Mouse (Mus musculus): ENCODE data around the gene Alg3.

Gene Alg3

DNA sequence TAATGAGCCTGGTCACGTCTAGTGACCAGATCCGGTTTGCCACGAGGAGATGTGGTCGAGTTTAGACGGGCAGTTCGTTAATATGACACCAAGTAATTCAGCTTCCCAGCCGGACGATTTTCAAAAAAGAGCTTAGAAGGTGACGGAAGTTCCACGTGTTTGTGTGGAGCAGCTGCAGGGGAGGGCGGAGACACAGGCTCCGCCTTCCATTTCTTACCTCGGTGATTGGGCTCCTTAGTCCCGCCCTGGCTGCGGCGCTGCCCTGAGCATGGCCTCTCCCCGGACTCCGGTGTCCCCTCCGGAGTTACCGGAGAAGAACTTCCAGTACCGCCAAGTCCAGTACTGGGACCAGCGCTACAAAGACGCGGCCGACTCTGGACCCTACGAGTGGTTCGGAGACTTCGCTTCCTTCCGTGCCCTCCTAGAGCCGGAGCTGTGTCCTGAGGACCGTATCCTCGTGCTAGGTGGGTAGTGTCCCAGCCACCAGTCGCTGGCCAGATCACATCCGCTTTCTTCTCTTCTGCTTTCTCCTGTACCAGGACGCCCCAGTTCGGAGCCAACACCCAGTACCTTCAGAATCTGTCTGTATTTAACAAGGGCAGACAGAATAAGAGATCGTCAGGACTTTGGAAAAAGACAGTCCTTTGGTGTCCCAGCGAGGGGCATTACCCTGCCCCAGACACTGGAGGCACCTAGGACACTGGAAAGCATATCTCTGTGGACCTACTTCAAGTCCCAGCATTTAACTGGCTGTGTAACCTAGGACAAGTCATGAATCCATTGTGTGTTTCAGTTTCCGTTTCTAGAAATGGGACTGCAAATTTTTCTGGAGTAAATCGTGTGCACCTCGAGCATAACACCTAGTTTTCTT lies at the start of gene Alg3, which contains the start of the genes Eef1akmt4 and Gm49333:
Alg3 (minus strand) TSS at position 379 of the 871 bp plus-strand sequence.
Eef1akmt4 (plus strand) TSS at position 237 of the 871 bp plus-strand sequence.
Gm49333 (plus strand) TSS at position 254 of the 871 bp plus-strand sequence.
- DNase-seq (ENCODE audit: low spot score in 2 of 2) = peak in 1 of 2 experiments; percentile 67

DNA sequence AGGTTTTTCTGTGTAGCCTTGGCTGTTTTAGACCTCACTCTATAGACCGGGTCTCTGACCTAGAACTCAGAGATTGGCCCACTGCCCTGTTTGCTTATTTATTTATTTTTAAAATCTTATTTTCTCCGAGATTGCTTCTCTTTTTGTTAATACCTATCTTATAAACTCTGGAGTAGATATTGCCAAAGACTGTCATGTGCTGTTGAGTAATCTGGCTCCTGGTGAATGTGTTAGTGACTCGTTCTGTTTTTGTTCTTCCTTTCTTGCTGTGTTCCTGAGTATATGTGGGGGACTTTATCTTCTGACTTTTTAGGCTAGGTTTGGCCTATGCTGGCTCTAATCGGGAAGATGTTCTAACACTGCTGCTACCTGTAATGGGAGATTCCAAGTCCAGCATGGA lies 46.1 kb upstream of the Alg3 start:
- no peak for DNase-seq (ENCODE audit: low spot score in 2 of 2)

DNA sequence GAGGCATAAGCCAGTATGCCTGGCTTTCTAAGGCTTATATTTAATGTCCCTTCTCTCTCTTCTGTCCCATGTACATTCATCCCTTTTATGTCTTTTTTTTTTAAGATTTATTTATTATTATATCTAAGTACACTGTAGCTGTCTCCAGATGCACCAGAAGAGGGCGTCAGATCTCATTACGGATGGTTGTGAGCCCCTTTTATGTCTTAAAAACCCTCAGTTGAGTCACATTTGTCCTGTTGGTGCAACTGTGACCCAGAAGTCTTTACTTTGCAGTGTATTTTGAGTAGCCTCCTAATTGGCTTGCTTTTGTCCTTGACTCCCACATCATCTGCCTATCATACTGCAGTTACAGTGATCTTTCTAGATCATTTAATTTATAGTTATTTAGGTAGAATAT lies 41.8 kb upstream of the Alg3 start:
- DNase-seq (ENCODE audit: low spot score in 2 of 2) = no peak

DNA sequence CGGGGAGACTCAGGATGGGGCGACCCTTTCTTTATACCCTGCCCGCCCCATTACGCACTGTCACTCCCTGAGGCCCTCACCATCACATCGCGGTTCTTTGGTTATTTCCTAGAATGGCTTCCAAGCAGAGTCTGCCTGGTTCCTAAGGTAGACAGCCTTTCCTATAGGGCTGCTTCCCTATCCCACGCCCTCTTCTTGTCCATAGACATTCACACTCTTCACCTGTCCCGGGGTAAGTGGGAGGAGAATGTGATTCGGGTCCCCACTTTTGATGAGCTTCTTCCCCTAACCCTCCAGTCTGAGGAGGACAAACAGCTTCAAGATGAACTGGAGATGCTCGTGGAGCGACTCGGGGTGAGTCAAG lies 40.4 kb upstream of the Alg3 start:
- no peak for DNase-seq (ENCODE audit: low spot score in 2 of 2)

DNA sequence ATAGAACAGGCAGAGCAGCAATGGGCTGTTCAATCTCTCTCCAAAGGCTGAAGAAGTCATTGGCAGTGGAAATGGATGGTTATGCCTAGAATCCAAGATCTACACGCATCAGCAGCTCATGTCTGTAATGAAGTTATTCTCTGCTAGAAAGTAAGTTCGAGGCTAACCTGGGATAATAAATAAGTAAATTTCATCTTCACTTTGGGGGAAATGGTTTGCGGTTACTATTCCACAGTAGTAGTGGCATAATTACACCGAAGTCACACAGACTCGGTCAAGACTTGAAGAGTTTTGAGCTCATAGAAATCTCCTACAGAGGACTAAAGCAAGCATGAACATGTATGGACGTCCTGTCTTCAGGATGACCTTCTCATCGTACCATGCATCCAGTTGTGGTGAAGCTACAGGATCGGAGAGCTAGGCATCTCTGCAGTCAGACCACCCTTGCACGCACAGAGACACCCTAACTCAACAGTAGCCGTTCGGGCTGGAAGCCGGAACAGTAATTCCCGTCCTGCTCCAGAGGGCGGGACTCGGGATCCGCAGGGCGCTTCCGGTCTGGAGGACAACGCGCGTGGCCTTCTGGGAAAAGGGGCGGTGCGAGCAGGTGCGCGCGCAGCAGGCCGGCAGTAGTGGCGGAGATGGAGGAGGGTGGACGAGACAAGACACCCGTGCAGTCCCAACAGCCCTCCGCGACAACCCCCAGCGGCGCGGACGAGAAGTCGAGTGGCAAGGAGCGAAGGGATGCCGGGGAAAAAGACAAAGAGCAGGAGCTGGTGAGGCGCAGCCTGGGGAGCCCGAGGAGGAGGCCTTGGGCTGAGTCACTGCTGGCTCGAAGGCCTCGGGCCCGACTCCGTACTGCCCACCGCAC lies 39.8 kb upstream of the Alg3 start, which contains the start of gene Psmd2:
Psmd2 (plus strand) TSS at position 577 of the 871 bp plus-strand sequence.
- DNase-seq (ENCODE audit: low spot score in 2 of 2) = peak; percentile 90 to 96

DNA sequence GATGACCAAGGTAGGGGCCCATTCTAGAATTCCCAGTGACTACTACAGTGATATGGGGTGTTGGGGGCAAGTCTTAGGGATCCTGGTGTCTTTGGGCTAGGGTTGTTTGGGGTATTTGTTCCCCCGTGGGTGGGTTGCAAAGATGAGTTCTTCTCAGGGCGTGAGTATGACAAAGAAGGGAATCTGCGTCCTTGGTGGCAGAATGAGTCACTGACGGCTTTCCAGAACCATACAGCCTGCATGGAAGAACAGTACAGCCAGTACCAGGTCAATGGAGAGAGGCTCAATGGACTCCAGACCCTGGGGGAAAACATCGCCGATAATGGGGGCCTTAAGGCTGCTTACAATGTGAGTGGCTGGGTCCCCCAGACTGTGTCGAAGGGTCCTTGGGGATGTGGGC lies 32.4 kb upstream of the Alg3 start:
- no peak for DNase-seq (ENCODE audit: low spot score in 2 of 2)

DNA sequence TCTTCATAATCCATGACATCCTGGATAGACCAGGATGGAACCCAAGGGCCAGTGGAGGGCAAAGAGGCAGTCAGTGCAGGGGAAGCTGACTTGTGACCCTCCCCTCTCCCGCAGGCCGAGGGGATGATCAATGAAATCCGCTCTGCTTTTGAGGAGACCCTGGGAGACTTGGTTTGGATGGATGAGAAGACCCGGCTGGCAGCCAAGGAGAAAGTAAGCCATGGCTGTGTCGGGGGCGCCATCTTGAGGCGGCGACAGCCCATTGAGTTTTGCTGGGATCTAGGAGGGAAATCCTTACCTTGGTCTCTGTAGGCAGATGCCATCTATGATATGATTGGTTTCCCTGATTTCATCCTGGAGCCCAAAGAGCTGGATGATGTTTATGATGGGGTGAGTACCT lies 30.6 kb upstream of the Alg3 start:
- DNase-seq (ENCODE audit: low spot score in 2 of 2) = peak; percentile 46 to 77

DNA sequence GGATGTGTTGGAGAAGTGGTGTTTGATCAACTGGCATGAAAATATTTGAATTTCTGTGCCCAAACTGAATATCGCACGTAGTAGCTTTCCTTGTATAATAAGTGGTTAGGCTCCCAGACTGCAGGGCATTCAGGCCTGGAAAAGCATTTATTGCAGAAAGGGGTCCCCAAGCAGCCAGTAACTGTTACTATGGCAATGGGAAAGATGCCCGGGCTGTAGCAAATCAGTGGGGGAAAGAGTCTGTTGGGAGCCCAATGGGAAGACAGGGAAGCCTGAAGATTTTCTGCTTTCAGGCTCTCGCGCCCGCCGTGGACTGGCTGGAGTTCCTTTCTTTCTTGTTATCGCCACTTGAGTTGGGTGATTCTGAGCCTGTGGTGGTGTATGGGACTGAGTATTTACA lies 26.8 kb upstream of the Alg3 start:
- DNase-seq (ENCODE audit: low spot score in 2 of 2) = peak; percentile 28 to 43

DNA sequence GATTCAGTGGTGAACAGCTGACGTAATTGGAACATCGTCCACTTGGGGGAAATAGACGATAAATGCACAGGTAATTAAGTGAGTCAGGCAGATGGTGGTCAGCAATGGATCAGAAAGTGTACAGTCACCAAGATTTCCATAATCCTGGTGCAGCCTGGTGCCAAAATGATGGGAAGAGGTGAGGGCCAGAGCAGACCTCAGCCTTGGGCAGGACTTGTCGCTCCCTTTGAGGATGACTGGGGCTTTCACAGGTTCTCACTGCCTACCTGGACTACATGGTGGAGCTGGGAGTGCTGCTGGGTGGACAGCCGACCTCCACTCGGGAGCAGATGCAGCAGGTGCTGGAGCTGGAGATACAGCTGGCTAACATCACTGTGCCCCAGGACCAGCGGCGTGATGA lies 25.9 kb upstream of the Alg3 start:
- no peak for DNase-seq (ENCODE audit: low spot score in 2 of 2)

DNA sequence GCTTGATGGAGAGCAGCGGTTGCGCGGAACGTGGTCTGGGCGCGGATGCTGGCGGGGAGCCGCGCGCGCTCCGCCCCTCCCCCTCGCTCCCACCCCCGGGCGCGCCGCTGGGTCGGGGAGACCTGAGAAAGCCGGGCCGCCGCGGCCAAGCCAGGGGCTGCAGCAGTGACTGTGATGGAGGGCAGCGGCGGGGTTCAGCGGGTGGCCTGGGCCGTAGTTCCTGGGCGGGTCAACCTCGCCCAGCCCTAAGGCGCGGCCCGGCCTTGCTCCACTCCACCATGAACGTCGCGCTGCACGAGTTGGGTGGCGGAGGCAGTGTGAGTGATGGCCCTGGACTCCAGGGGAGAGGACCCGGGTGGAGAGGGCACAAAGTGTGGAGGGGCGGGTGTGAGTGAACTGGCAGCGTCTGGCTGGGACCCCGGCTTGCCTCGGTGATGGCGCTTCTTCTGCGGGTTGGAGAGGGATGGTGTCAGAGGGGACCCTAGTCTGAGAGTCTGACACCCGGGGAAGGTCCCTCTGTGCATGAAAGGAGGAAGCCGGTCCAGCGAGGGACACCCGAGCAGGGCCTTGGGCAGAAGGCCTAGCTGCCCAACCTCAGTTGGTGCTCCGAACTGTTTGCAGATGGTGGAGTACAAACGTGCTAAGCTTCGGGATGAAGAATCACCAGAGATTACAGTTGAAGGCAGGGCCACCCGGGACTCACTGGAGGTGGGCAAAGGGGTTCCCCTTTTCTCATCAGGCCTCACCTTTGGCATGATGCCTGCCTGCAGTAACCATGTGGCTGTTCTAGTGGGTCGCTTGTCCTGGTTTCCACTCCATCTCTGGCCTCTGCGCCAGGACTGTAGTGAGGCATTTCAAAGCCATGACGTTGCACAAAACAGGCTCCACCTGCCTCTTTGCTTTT lies 18.4 kb upstream of the Alg3 start, which contains the start of gene Ece2:
Ece2 (plus strand) TSS at position 98 of the 904 bp plus-strand sequence.
- DNase-seq (ENCODE audit: low spot score in 2 of 2) = no peak

DNA sequence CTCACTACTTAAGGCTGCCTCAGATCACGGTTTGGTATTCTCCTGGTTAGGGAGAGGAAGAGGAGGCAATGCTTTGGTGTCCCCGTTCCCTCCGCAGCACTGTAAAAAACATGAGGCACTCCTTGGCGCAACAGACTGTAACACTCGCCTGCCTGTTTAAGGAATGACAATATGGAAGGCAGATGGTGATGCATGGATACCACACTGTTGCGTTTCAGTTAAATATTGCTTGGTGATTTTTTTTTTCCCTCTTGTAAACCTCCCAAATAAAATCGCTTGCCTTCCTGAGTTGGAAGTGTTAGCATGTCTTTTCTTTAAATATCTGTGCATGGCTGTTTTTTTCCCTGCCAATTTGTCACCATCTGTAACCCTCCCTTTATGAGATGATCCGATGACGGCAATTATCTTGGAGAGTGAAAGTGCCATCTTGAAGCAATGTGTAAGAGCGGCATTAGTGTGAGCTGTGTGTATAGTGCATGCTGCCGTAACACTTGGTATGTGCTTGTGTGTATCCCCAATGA lies 17.4 kb upstream of the Alg3 start:
- DNase-seq (ENCODE audit: low spot score in 2 of 2) = peak in 1 of 2 experiments; percentile 30

DNA sequence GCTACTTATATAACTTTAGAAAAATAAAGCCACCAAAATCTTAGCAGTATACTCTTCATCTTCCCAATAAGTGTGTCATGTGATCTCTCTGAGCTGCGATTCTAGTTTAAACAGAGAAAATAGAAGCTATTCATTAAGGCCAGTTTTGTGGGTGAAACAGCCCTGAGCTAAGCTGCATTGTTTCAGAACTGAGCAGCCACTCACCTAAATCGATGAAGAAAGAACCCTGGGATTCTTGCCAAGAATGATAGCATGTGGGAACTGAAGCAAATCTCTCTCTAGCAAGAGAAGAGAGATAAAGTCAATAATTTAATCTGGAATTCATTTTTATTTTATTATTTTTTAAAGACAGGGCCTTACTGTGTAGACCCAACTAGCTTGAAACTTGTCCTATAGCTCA lies 11.7 kb upstream of the Alg3 start:
- no peak for DNase-seq (ENCODE audit: low spot score in 2 of 2)

DNA sequence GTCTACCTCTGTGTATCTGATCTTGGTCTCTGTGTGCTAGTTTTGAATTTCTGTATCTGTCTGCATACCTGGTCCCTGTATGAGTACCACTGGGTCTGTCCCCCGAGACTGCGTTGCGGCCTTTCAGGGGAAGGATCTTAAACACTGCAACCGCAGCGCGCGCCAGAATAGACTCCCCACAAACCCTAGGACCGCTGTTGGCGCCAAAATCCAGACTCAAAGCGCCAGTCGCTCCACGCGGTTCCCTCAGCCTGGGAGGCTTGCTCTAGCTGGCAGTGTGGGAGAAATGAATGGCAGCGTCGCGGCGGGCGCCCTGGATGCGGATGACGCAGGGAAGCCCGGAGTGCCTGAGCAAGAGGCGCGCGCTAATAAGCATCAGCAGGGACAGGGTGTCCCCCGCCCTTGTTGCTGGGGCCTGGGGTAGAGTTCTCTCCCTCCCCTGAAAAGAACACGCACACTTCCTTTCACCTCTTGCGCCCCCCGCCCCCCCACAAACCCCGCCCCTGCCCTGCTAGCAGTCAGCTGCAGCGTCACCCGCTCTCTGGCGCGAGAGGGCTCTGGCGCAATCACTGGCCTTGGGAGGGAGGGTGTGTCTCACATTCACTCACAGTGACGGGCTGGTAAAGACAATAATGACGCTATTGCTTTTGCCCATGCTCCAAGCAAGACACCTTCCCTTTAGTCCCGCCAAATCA lies 10.6 kb upstream of the Alg3 start:
- peak; percentile 51 to 53 for DNase-seq (ENCODE audit: low spot score in 2 of 2)

DNA sequence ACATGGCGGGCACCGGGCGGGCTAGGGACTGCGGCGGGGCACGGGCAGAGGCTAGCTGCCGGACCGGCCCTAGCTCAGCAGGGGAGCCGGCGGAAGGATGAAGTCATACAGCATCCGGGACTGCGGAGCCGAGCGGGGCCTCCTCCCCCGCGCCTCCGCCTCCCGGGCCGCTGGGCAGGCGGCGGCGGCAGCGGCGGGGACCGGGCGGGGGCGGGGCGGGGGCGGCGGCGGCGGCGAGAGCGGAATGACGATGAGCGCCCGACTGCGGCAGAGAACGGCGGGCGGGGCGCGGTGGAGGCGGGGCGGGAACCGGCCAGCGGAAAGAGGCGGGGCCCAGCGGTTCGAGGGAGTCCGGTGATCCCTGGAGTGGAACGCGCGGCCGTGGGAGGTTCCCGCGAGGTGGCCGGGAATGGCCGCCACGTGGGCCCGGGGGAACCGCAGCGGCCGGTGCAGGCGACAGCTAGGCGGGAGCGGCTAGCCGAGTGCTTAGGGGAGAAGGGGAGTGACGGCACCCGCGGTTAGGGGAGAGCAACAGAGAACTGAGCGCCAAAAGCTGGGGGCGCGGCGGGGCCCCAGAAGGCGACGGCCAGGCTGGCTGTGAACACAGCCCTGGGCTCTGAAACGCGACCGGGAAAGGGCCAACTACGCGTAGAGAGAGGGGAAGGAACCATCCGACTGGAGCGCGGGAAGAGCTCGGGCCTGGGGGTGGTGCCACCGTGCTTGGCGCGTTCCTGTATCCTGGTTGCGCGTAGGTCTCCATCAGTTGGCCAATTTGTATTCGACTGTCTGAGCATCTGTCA lies 9.9 kb upstream of the Alg3 start, which contains the start of gene Camk2n2:
Camk2n2 (minus strand) TSS at position 97 of the 800 bp plus-strand sequence.
- peak in 1 of 2 experiments; percentile 33 for DNase-seq (ENCODE audit: low spot score in 2 of 2)

DNA sequence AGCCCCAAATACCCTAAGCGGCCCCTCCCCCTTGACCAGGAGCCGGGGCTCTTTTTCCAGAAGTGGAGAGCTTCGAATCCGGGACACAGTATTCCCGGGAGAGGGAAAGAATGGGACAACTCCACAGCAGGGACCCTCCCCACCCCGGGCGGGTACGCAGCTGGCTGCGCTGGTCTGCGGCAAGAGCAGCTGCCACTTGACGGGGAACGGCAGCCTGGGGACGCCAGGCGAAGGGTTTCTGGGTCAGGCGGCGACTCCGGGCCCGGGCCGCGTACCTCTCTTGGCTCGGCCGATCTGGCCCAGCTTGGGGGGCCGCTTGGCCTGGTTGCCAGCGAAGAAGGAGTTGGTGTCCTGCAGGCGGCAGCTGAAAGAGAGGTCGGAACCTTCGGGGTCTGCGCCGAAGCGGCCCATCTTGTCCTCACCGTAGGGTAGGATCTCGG lies 9.2 kb upstream of the Alg3 start:
- no peak for DNase-seq (ENCODE audit: low spot score in 2 of 2)

DNA sequence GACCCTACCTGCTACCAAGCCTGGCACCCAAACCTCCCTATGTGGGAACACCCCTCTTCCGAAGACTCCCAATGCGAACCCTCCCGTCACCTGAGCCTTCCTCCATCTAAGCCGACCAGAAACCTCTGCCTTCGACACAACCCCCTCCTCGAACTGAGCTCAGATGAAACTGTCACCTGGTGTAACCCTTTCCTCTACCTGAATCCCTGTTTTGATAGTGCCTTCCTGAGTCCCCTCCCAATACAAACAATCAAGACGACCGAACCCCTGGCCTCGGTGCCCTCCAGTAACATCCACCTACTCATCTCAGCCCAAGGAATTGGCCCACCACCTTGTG lies 8.8 kb upstream of the Alg3 start:
- no peak for DNase-seq (ENCODE audit: low spot score in 2 of 2)

DNA sequence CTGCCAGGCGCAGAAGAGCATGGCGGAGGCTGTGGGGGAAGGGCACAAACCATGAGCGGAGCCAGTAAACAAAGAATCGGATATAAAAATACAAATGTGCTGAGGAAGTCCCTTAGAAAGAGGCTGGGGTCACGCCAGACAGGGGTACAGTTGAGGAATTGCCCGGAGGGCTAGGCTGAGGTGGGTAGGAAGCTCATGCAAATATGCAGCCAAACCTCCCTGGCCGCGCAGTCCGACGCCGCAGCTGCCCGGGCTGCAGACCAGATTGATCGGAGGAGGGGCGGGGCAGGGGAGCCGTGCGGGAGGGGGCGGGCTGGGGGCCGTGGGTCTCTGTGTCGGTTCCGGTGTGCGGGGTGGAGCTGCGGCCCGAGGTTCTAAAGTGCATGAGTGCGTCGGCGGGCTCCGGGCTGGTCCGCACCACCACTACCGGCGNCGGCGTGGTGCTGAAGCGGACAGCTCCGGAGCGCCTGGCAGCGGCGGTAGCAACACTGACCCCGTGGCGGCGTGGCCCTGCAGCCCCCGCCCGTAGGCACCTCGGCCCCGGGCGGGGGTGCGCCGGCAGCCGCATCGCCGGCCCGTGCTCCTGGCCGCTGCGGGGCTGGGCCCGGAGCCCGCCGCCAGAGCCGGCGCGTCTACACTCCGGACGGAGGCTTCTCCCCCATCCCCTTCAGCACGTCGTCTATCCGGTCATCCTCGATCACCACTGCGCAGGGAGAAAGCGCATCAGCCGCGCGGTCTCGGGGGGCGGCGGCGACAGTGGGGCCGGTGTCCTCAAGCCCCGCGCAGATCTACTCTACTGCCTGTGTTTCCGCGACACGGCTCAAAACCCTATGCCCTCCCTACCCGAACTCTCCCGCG lies 8.2 kb upstream of the Alg3 start:
- no peak for DNase-seq (ENCODE audit: low spot score in 2 of 2)

DNA sequence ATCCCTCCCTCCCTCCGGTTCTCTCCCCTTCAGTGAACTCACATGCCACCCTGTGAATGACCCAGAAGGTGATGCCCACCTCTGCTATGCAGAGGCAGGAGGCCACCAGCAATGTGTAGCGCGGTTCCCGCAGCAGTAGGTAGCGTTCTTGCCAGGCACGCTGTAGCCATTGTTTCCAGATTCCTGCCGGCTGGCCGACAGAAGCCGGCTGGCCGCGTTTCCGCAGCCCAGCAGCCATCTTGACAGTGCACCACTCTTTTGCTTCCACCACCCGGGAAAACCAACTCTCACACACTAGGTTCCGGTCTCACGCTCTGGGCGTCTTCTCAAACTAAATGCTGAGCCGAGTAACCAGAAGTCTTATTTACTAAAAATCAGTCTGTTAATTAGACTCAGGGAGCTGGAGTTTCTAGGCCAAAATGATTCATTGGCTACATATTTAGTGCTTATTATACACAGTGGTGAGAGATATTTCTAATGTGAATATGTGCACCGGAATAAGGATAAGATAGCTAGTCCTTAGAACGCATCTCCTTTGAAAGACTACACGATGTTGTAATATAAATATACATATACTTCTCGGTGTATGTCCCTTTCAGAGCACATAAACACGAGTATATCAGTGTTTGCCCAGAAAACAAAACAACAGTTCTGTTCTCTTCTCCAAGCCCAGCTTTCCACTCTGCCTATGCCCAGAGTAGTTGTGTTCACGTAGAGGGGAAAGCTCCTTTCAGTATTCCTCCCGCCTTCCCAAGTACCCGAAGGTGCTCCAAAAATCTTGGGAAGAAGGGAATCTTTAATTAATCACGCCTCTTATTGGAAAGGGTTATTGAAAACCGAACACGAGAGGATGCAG lies 806 bp downstream of the Alg3 start:
- DNase-seq (ENCODE audit: low spot score in 2 of 2) = peak in 1 of 2 experiments; percentile 54
